Mouse (Mus musculus) lung, adult 2 months (tissue): Measurements from ENCODE around the gene Fkbp6.

ENCODE experiments used
- CTCF ChIP-seq: fragments of 200-500 bp; IDR thresholded peaks from 2 replicates; pipeline ENCODE4 v1.5.1; 2011; ENCODE audit warnings: mild to moderate bottlenecking, low read length, control low read depth; ENCODE audit not compliant: insufficient read depth
- POLR2A ChIP-seq: fragments of 200-500 bp; IDR thresholded peaks from 2 replicates; pipeline ENCODE4 v1.6.1; 2011; ENCODE audit warnings: low read depth, mild to moderate bottlenecking, control low read depth, low read length, borderline replicate concordance; ENCODE audit errors: extremely low read depth

DNA sequence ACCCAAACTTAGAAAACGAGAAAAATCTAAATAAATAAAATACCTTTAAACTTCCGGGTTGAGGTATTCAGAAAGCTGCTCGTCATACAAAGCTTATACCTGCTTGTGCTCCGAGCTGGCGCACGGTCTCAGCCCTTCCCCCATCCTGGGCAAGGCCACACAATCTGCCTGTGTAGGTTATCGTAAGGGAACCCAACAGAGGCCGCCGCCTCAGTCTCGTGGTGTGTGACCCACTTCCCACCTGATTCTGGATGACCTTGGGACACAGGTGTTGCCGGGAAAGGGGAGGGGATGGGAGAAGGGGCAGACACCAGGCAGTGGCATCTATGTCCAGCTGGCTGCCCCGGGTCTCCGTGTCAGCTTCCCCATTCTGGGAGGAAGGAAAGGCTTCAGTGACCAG, 1.8 kb upstream of the Fkbp6 start:
- TF ChIP-seq CTCF (no peak), POLR2A (no peak)
